Comparison of ENCODE assay signal across 20 mouse cellular contexts in genomic region chr11:120021367-120021766, GRCm38 (mm10).
"Had no signal": no experiment of that assay in that cellular context is flagged by ENCODE, and none has a peak within 500 bp of the region (broad histone marks: within the 10 kb centered on the region; RNA-seq: fewer than 3 reads in every experiment).

No protein-coding gene starts in this region.

- H3K4me3 ChIP-seq: limb, embryonic 12.5 days; limb, embryonic 15.5 days; megakaryocyte, embryonic 14.5 days; neural tube, embryonic 12.5 days; neural tube, embryonic 15.5 days; stomach, embryonic 15.5 days had no signal

- H3K9me3 ChIP-seq: limb, embryonic 12.5 days; limb, embryonic 15.5 days; megakaryocyte, embryonic 14.5 days; neural tube, embryonic 12.5 days; neural tube, embryonic 15.5 days; stomach, embryonic 15.5 days had no signal

- DNase-seq: kidney, postnatal 25 days; liver, postnatal 0 days; lung, embryonic 14.5 days; lung, postnatal 36 days; midbrain, embryonic 14.5 days; right cerebral cortex, adult 18-20 months; right cerebral cortex, postnatal 14 days; spleen, adult 18-20 months; thymus, postnatal 25 days had no signal

- H3K27me3 ChIP-seq: limb, embryonic 12.5 days; limb, embryonic 15.5 days; neural tube, embryonic 15.5 days had no signal

- H3K4me1 ChIP-seq: stomach, embryonic 15.5 days had no signal

- H3K4me2 ChIP-seq: limb, embryonic 12.5 days; limb, embryonic 15.5 days; liver, embryonic 11.5 days; lung, embryonic 14.5 days; midbrain, embryonic 11.5 days; neural tube, embryonic 12.5 days; neural tube, embryonic 15.5 days; stomach, embryonic 15.5 days had no signal

- H3K27ac ChIP-seq: kidney, postnatal 0 days; limb, embryonic 12.5 days; limb, embryonic 15.5 days; liver, embryonic 14.5 days; neural tube, embryonic 12.5 days; neural tube, embryonic 15.5 days; stomach, embryonic 15.5 days had no signal

- H3K9ac ChIP-seq: limb, embryonic 12.5 days; limb, embryonic 15.5 days; liver, embryonic 14.5 days; liver, postnatal 0 days; lung, embryonic 14.5 days; neural tube, embryonic 12.5 days; neural tube, embryonic 15.5 days; stomach, embryonic 15.5 days had no signal

- ATAC-seq: liver, postnatal 0 days; lung, postnatal 0 days had no signal

- H3K36me3 ChIP-seq: limb, embryonic 12.5 days; limb, embryonic 15.5 days; neural tube, embryonic 12.5 days; stomach, embryonic 15.5 days had no signal
